21 mouse cellular contexts compared by ENCODE assay signal in the genomic region with DNA sequence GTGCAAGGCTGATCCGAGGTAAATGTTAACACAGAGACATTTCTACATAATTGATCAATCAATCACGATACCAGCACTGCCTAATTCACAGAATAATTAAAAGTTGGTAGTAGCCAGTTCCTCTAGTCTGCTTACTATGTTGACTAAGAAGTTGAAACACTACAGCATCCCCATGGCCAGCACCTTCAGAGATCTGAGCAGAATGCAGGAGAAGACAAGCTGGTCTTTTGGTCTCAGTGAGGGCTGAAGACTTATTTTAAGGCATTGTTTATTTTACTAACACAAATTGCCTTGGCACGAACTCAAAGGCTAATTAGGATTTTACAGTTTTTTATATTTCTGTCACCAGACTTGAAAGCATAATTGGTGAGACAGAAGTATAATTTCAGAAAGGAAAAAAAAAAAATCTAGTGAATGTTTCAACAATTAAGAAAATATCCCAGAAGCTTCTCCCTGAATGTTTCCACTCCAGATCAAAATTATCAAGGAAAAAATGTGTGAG.
DNase-seq lines count a peak whose midpoint lies in the region; ATAC-seq lines count a peak whose summit lies in the region.
"Had no signal": no experiment of that assay in that cellular context is flagged by ENCODE, and none has a peak within 500 bp of the region (broad histone marks: within the 10 kb centered on the region; RNA-seq: fewer than 3 reads in every experiment).

No protein-coding gene starts in this region.

- no peak overlapping the region for H3K27ac ChIP-seq in hindbrain, embryonic 14.5 days
- no peak overlapping the region for H3K27ac ChIP-seq in hindbrain, embryonic 11.5 days (ENCODE audit: low read depth, low read length)
- H3K27ac ChIP-seq in forebrain, embryonic 16.5 days (ENCODE audit: low read length) = 0 out of 2 replicates have a peak overlapping the region, but pooled peaks have one; percentile 14
- H3K27ac ChIP-seq: intestine, embryonic 15.5 days; liver, embryonic 12.5 days; neural tube, embryonic 12.5 days had no signal

- peak; percentile 19; the same call in 1 of the 2 replicates for ATAC-seq in hindbrain, embryonic 14.5 days (ENCODE audit: low FRiP score)
- ATAC-seq in hindbrain, embryonic 11.5 days (ENCODE audit: low FRiP score) = no peak; the same call in 1 of the 2 replicates
- ATAC-seq in forebrain, embryonic 16.5 days = peak; percentile 41
- ATAC-seq: intestine, embryonic 15.5 days; liver, embryonic 12.5 days; liver, postnatal 0 days had no signal

- no peak overlapping the region for H3K4me2 ChIP-seq in hindbrain, embryonic 14.5 days (replicated peaks)
- no peak overlapping the region for H3K4me2 ChIP-seq in hindbrain, embryonic 11.5 days (replicated peaks; ENCODE audit: low read depth, low read length)
- no peak overlapping the region for H3K4me2 ChIP-seq in forebrain, embryonic 16.5 days (ENCODE audit: low read length)
- H3K4me2 ChIP-seq: intestine, embryonic 15.5 days; liver, embryonic 12.5 days; neural tube, embryonic 12.5 days had no signal

- no peak overlapping the region for H3K4me3 ChIP-seq in hindbrain, embryonic 14.5 days (replicated peaks; ENCODE audit: low read length)
- H3K4me3 ChIP-seq in hindbrain, embryonic 11.5 days (ENCODE audit: low read depth, low read length) = no peak overlapping the region
- H3K4me3 ChIP-seq in forebrain, embryonic 16.5 days (replicated peaks; ENCODE audit: low read length) = no peak overlapping the region
- H3K4me3 ChIP-seq: heart, embryonic 10.5 days; intestine, embryonic 15.5 days; liver, embryonic 12.5 days; megakaryocyte, embryonic 14.5 days; neural tube, embryonic 12.5 days had no signal

- peaks cover 11% of the 10 kb centered on the region; the same call in 1 of the 2 replicates for H3K4me1 ChIP-seq in hindbrain, embryonic 14.5 days (replicated peaks; ENCODE audit: control insufficient read depth, insufficient read depth, low read length)
- H3K4me1 ChIP-seq in hindbrain, embryonic 11.5 days (replicated peaks; ENCODE audit: control insufficient read depth, insufficient read depth, low read length) = no peaks in the 10 kb centered on the region
- H3K4me1 ChIP-seq in forebrain, embryonic 16.5 days (replicated peaks; ENCODE audit: control insufficient read depth, insufficient read depth, low read length) = peaks cover 17% of the 10 kb centered on the region
- H3K4me1 ChIP-seq: intestine, embryonic 15.5 days; liver, embryonic 12.5 days; megakaryocyte, embryonic 14.5 days had no signal

- no peak overlapping the region for H3K9ac ChIP-seq in hindbrain, embryonic 14.5 days
- H3K9ac ChIP-seq in hindbrain, embryonic 11.5 days (ENCODE audit: low read depth, low read length) = no peak overlapping the region
- H3K9ac ChIP-seq in forebrain, embryonic 16.5 days (replicated peaks; ENCODE audit: low read depth, low read length) = no peak overlapping the region
- H3K9ac ChIP-seq: intestine, embryonic 15.5 days; liver, embryonic 12.5 days; liver, postnatal 0 days; neural tube, embryonic 12.5 days had no signal

- H3K36me3 ChIP-seq in hindbrain, embryonic 14.5 days (replicated peaks; ENCODE audit: control insufficient read depth, insufficient read depth) = no peaks in the 10 kb centered on the region
- no peaks in the 10 kb centered on the region for H3K36me3 ChIP-seq in hindbrain, embryonic 11.5 days (ENCODE audit: control insufficient read depth, insufficient read depth, low read length)
- no peaks in the 10 kb centered on the region for H3K36me3 ChIP-seq in forebrain, embryonic 16.5 days (ENCODE audit: control insufficient read depth, insufficient read depth)
- H3K36me3 ChIP-seq: heart, embryonic 10.5 days; intestine, embryonic 15.5 days; liver, embryonic 12.5 days; neural tube, embryonic 12.5 days had no signal

- H3K27me3 ChIP-seq in hindbrain, embryonic 14.5 days (ENCODE audit: control insufficient read depth, insufficient read depth, low read length) = no peaks in the 10 kb centered on the region
- H3K27me3 ChIP-seq in hindbrain, embryonic 11.5 days (ENCODE audit: control insufficient read depth, insufficient read depth, low read length) = no peaks in the 10 kb centered on the region
- H3K27me3 ChIP-seq in forebrain, embryonic 16.5 days (replicated peaks; ENCODE audit: control insufficient read depth, insufficient read depth, low read length) = no peaks in the 10 kb centered on the region
- H3K27me3 ChIP-seq: intestine, embryonic 15.5 days; liver, embryonic 12.5 days; megakaryocyte, embryonic 14.5 days; neural tube, embryonic 12.5 days had no signal

- no peaks in the 10 kb centered on the region for H3K9me3 ChIP-seq in hindbrain, embryonic 14.5 days (ENCODE audit: control insufficient read depth, low read length)
- H3K9me3 ChIP-seq in hindbrain, embryonic 11.5 days (ENCODE audit: control insufficient read depth, low read length) = no peaks in the 10 kb centered on the region
- no peaks in the 10 kb centered on the region for H3K9me3 ChIP-seq in forebrain, embryonic 16.5 days (ENCODE audit: control insufficient read depth, low read length)
- H3K9me3 ChIP-seq: heart, embryonic 10.5 days; intestine, embryonic 15.5 days; liver, embryonic 12.5 days; megakaryocyte, embryonic 14.5 days; neural tube, embryonic 12.5 days had no signal

- no peak for DNase-seq in hindbrain, embryonic 14.5 days (ENCODE audit: low spot score)
- DNase-seq in hindbrain, embryonic 11.5 days (ENCODE audit: low spot score) = no peak
- peak; percentile 9 for DNase-seq in Muller cell, postnatal 12 days (ENCODE audit: inconsistent ontology term)
- peak; percentile 27 for DNase-seq in brain, adult 2 months (ENCODE audit: low read depth, low spot score)
- no peak for DNase-seq in layer of hippocampus, adult 11-12 months (ENCODE audit: low spot score)
- DNase-seq: adrenal gland, adult 8-10 months; B cell, adult 2 months; gastrocnemius, postnatal 25 days; heart, adult 11 months; heart, postnatal 4 days; kidney, postnatal 4 days; layer of hippocampus, postnatal 36 days; left cerebral cortex, postnatal 4 days; liver, postnatal 0 days; right cerebral cortex, postnatal 14 days had no signal

- WGBS in hindbrain, embryonic 14.5 days = 50% methylated on average over 3 of the region's 3 CpGs
- WGBS in hindbrain, embryonic 11.5 days = 53% methylated on average over 3 of the region's 3 CpGs
- WGBS in forebrain, embryonic 16.5 days = 36% methylated on average over 3 of the region's 3 CpGs

Comparison
In these comparisons a context has a peak if more than half of its experiments do, and no peak if none do; other contexts are left out.
1. DNase-seq: peak in Muller cell, postnatal 12 days (single experiment) and brain, adult 2 months (single experiment); none in hindbrain, embryonic 14.5 days (single experiment), hindbrain, embryonic 11.5 days (single experiment) and layer of hippocampus, adult 11-12 months (single experiment).